Mouse (Mus musculus) heart, embryonic 14.5 days (tissue): ENCODE results near the gene Isy1. TPM values are rescaled to one million over a fixed set of nuclear protein-coding genes. Genes with fewer than 3 reads are reported as not detected.

Source experiments
- ATAC-seq: fragments of 200-750 bp; cut with Nextera tagmentation; 2 replicates; pipeline ENCODE4 v1.8.0; 2017; ENCODE audit warnings: low read depth, moderate TSS enrichment; ENCODE audit not compliant: insufficient number of reproducible peaks, insufficient read depth, low FRiP score
- H3K27ac ChIP-seq, 2 experiments: fragments of 200-500 bp in 1 of 2; fragments of 300-500 bp in 1 of 2; sonication (generic) in 1 of 2; replicated peaks in 1 of 2; 2 replicates each; pipeline ENCODE4 v1.5.1; 2012 to 2014; ENCODE audit warnings: low read depth in 2 of 2, low read length in 2 of 2, control low read depth in 1 of 2, mild to moderate bottlenecking in 1 of 2, mixed read lengths in 1 of 2; ENCODE audit not compliant: control insufficient read depth in 1 of 2, insufficient read depth in 1 of 2
- H3K27me3 ChIP-seq: fragments of 300-500 bp; sonication (generic); 2 replicates; pipeline ENCODE4 v1.6.1; 2014; ENCODE audit warnings: mild to moderate bottlenecking, low read length, control low read depth; ENCODE audit not compliant: control insufficient read depth, insufficient read depth
- H3K36me3 ChIP-seq: fragments of 300-500 bp; sonication (generic); 2 replicates; pipeline ENCODE4 v1.6.1; 2014; ENCODE audit warnings: mild to moderate bottlenecking, control low read depth, low read length, mixed read lengths; ENCODE audit not compliant: control insufficient read depth, insufficient read depth
- H3K4me1 ChIP-seq, 2 experiments: fragments of 200-500 bp in 1 of 2; fragments of 300-500 bp in 1 of 2; sonication (generic) in 1 of 2; 2 replicates each; pipeline ENCODE4 v1.6.1; 2012 to 2014; ENCODE audit warnings: low read length in 2 of 2, control low read depth in 1 of 2, mixed read lengths in 1 of 2; ENCODE audit not compliant: control insufficient read depth in 2 of 2, insufficient read depth in 2 of 2
- H3K4me2 ChIP-seq: fragments of 300-500 bp; sonication (generic); 2 replicates; pipeline ENCODE4 v1.6.1; 2014; ENCODE audit warnings: mild to moderate bottlenecking, low read length
- H3K4me3 ChIP-seq, 2 experiments: fragments of 200-500 bp in 1 of 2; fragments of 300-500 bp in 1 of 2; sonication (generic) in 1 of 2; 2 replicates each; pipeline ENCODE4 v1.5.1; 2012 to 2014; ENCODE audit warnings: low read length in 2 of 2, mild to moderate bottlenecking in 2 of 2, control low read depth in 1 of 2, low read depth in 1 of 2, moderate library complexity in 1 of 2; ENCODE audit not compliant: control insufficient read depth in 1 of 2, insufficient read depth in 1 of 2
- H3K9ac ChIP-seq: fragments of 300-500 bp; sonication (generic); 2 replicates; pipeline ENCODE4 v1.6.1; 2014; ENCODE audit warnings: mild to moderate bottlenecking, low read length
- H3K9me3 ChIP-seq: fragments of 300-500 bp; sonication (generic); 2 replicates; pipeline ENCODE4 v1.6.1; 2016; ENCODE audit warnings: low read length, control low read depth; ENCODE audit not compliant: control insufficient read depth
- WGBS: fragments of 180-500 bp; shearing (Covaris S2); extraction: QIAGEN DNeasy Blood & Tissue Kit; methylation state at CpG from one replicate; pipeline ENCODE4 v1.1.7; 2014; 5-methylcytosine and 5-hydroxymethylcytosine counted together
- polyA plus RNA-seq: library from polyadenylated mRNA; unstranded; fragments of >200 nt; fragmentation: Nextera tagmentation; extraction: Ambion mirVana; gene quantifications from 2 replicates; pipeline ENCODE4 v1.2.1, GENCODE M21; 2014

The Isy1 gene
- polyA plus RNA-seq, 1 experiment from 2014 or later = 16.5 TPM

- peak overlapping the region; percentile 2 to 41; a peak in 3 of 4 replicates for H3K27ac ChIP-seq
- no peak overlapping the region for H3K9ac ChIP-seq
- 58% methylated on average over 9 of the region's 9 CpGs for WGBS
- H3K9me3 ChIP-seq = no peaks in the 10 kb centered on the region
- no peak overlapping the region for H3K4me3 ChIP-seq
- no peaks in the 10 kb centered on the region for H3K36me3 ChIP-seq
- no peak overlapping the region for H3K4me2 ChIP-seq
- H3K4me1 ChIP-seq = peaks cover 3 to 4% of the 10 kb centered on the region in 2 experiments; a peak in 2 of 4 replicates
- no peaks in the 10 kb centered on the region for H3K27me3 ChIP-seq
- peak; percentile 75 for ATAC-seq
These were observed 30.4 kb upstream of the Isy1 start for GRCm38 (mm10) chr6:87868871-87869506.

GRCm38 (mm10) chr6:87867256-87867655, 28.7 kb upstream of the Isy1 start:
- H3K27me3 ChIP-seq = no peaks in the 10 kb centered on the region
- no peak overlapping the region for H3K9ac ChIP-seq
- H3K36me3 ChIP-seq = no peaks in the 10 kb centered on the region
- H3K4me1 ChIP-seq = peaks cover 3 to 4% of the 10 kb centered on the region in 2 experiments; a peak in 2 of 4 replicates
- H3K9me3 ChIP-seq = no peaks in the 10 kb centered on the region
- no peak overlapping the region for H3K27ac ChIP-seq
- WGBS = 47% methylated on average over 2 of the region's 2 CpGs
- H3K4me3 ChIP-seq = no peak overlapping the region
- no peak for ATAC-seq
- H3K4me2 ChIP-seq = no peak overlapping the region

GRCm38 (mm10) chr6:87866211-87866610, 27.6 kb upstream of the Isy1 start:
- H3K9me3 ChIP-seq = no peaks in the 10 kb centered on the region
- 74% methylated on average over 6 of the region's 6 CpGs for WGBS

DNA sequence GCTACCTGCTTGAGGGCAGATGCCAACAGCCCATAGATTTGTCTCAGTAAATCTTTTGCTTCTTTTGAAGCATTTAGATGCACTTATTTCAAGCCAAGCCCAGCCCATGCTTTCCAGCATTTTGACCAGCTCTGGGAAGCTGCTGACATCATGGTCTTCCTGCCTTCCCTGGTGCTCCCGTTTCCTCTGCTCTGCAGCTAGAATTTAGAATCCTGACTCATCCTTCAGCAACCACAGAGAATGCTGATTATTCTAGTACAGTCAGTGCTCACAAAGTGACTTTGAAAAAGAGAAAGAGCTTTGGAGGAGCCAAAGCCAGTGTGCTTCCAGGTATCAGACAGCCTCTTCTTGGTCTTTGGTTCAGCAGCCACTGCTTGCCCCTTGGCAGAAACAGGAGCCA, 18.5 kb upstream of the Isy1 start:
- Histone ChIP-seq H3K9ac (no peak overlapping the region), H3K4me2 (no peak overlapping the region), H3K9me3 (no peaks in the 10 kb centered on the region), H3K27ac (no peak overlapping the region), H3K36me3 (no peaks in the 10 kb centered on the region), H3K27me3 (no peaks in the 10 kb centered on the region; the same call in 1 of the 2 replicates), H3K4me3 (no peak overlapping the region), H3K4me1 (no peaks in the 10 kb centered on the region)
- 21% methylated on average over 1 of the region's 1 CpGs for WGBS
- ATAC-seq = no peak

More at GRCm38 (mm10) chr6:87866211-87866610, 27.6 kb upstream of the Isy1 start:
- no peaks in the 10 kb centered on the region for H3K36me3 ChIP-seq
- H3K27ac ChIP-seq = no peak overlapping the region
- H3K9ac ChIP-seq = no peak overlapping the region
- H3K4me1 ChIP-seq = peaks cover 3 to 4% of the 10 kb centered on the region in 2 experiments; a peak in 2 of 4 replicates
- H3K4me2 ChIP-seq = no peak overlapping the region
- no peaks in the 10 kb centered on the region for H3K27me3 ChIP-seq
- H3K4me3 ChIP-seq = no peak overlapping the region
- no peak for ATAC-seq

GRCm38 (mm10) chr6:87853446-87853845, 14.8 kb upstream of the Isy1 start:
- Histone ChIP-seq H3K36me3 (peaks cover 5% of the 10 kb centered on the region; the same call in 1 of the 2 replicates), H3K27ac (no peak overlapping the region), H3K9ac (no peak overlapping the region), H3K27me3 (no peaks in the 10 kb centered on the region; the same call in 1 of the 2 replicates), H3K4me2 (no peak overlapping the region), H3K4me3 (no peak overlapping the region), H3K9me3 (no peaks in the 10 kb centered on the region), H3K4me1 (peaks cover 0 to 11% of the 10 kb centered on the region in 2 experiments; a peak in 3 of 4 replicates)
- 76% methylated on average over 4 of the region's 4 CpGs for WGBS
- no peak for ATAC-seq

DNA sequence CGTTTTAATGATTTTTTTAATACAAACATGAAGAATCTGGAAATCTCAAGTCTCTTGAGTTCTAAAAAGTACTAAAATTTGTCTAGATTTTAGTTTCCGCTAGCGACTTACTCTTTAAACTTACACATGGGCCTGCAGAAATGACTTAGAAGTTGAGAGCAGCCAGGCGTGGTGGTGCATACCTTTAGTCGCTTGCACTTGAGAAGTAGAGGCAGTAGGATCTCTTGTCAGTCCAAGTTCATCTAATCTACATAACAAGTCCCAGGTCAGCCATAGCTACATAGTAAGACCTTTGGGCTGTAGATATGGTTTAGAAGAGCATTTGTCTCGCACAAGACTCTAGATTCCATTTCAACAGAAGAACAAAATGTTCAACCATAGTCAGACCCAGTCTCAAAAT, 13.3 kb upstream of the Isy1 start:
- Histone ChIP-seq H3K4me2 (no peak overlapping the region), H3K9me3 (no peaks in the 10 kb centered on the region), H3K36me3 (peaks cover 16% of the 10 kb centered on the region; the same call in 1 of the 2 replicates), H3K4me1 (peaks cover 0 to 24% of the 10 kb centered on the region in 2 experiments; a peak in 3 of 4 replicates), H3K27ac (no peak overlapping the region), H3K27me3 (no peaks in the 10 kb centered on the region; the same call in 1 of the 2 replicates), H3K9ac (no peak overlapping the region), H3K4me3 (no peak overlapping the region)
- ATAC-seq = no peak
- 73% methylated on average over 6 of the region's 6 CpGs for WGBS

- Histone ChIP-seq H3K27ac (peak within 1 kb of the TSS; percentile 87 to 91), H3K4me1 (peaks cover 0 to 26% of the 10 kb centered on the region in 2 experiments; a peak in 3 of 4 replicates), H3K9me3 (no peaks in the 10 kb centered on the region), H3K4me3 (peak within 1 kb of the TSS; percentile 70 to 96), H3K4me2 (peak within 1 kb of the TSS; percentile 91), H3K9ac (peak within 1 kb of the TSS; percentile 99), H3K36me3 (peaks cover 16% of the 10 kb centered on the region; the same call in 1 of the 2 replicates), H3K27me3 (no peaks in the 10 kb centered on the region)
- peak; percentile 96 for ATAC-seq
- under 1% methylated on average over 55 of the region's 55 CpGs for WGBS
These were observed 12.5 kb upstream of the Isy1 start, which contains the start of gene Cnbp for GRCm38 (mm10) chr6:87850900-87851614. Gene Cnbp, minus strand, starts transcription at chr6:87851106.
